Mouse (Mus musculus): ENCODE results near the gene Gm6871.
"Not testable (repeated sequence)": the region's sequence is repeated elsewhere in the genome, so short reads cannot be mapped to it uniquely, and the experiment has no call there.

DNA sequence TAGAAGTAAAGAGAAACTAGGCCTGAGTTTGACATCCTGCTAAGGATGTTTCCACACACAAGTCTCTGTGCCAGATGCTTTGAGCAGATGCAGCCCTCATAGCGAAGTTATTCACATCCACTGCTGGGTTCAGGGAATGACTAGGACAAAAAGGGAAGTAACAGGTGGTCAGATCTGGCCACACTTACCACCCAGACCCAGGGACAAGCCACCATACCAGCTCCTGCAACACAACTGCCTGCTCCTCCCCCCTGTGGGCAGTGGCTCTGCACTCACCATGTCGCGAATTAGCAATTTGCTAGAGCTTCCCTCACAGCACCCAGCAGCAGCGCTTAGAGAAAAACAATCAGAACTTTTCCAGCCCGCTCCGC lies 74.5 kb downstream of the Gm6871 start:
- TF ChIP-seq TAL1 (IDR thresholded peaks at IDR 0.05; ENCODE audit: low read length); POLR2AphosphoS2 (IDR thresholded peaks at IDR 0.05; ENCODE audit: low read length); POLR2A (IDR thresholded peaks at IDR 0.05; ENCODE audit: control insufficient read depth in 1 of 2, insufficient read depth in 1 of 2, low read depth in 1 of 2, low read length in 2 of 2, poor library complexity in 1 of 2); CTCF (IDR thresholded peaks at IDR 0.05 in 2 of 3, conservative IDR thresholded peaks at IDR 0.05 in 1 of 3; ENCODE audit: control insufficient read depth in 1 of 3, insufficient read depth in 1 of 3, low read depth in 2 of 3, low read length in 3 of 3, poor library complexity in 1 of 3, severe bottlenecking in 1 of 3); TCF12 (IDR thresholded peaks at IDR 0.05; ENCODE audit: low read depth, low read length); TBP (IDR thresholded peaks at IDR 0.05; ENCODE audit: low read depth, low read length); GATA1 (IDR thresholded peaks at IDR 0.05; ENCODE audit: low read depth, low read length); ETS1 (IDR thresholded peaks at IDR 0.05; ENCODE audit: low read depth, low read length); JUND (IDR thresholded peaks at IDR 0.05; ENCODE audit: low read depth, low read length); HCFC1 (IDR thresholded peaks at IDR 0.05; ENCODE audit: low read depth, low read length); EP300 (IDR thresholded peaks at IDR 0.05; ENCODE audit: low read depth in 1 of 2, low read length in 2 of 2); CHD2 (IDR thresholded peaks at IDR 0.05; ENCODE audit: low read length): not testable (repeated sequence)
